Mouse (Mus musculus): ENCODE measurements at regions not wholly inside any gene's neighbourhood (a gene's known extent, or its start where the extent isn't known, plus 50 kb on each side); places are given as distances from the start of the nearest gene placed in this dataset.
A peak's percentile ranks its signal among the peaks of the same experiment; 100 is the strongest.

DNA sequence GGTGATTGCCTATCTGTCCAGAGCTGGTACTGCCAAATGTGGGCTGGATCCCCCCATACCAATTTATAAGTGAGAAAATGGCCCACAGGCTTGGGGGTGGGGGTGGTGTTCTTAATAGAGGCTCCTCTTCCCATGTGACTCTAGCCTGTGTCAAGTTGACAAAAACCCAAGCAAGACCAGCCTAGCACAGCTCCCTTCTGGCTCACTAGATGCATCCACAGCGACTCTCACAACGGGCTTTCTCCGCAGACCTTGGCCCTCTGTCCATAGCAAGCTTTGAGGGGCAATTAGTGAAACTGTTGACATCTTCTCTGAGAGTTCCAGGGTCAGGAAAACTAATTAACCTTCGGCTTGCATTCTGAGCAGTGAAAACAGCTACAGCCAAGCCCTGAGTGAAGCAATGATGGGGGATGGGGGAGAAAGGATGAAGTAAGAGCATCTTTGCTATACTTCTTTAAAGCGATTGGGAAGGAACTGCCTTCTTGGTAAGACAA, 281.3 kb downstream of the Cdh26 start:
- no peak for DNase-seq (ENCODE audit: low spot score in 2 of 2)

DNA sequence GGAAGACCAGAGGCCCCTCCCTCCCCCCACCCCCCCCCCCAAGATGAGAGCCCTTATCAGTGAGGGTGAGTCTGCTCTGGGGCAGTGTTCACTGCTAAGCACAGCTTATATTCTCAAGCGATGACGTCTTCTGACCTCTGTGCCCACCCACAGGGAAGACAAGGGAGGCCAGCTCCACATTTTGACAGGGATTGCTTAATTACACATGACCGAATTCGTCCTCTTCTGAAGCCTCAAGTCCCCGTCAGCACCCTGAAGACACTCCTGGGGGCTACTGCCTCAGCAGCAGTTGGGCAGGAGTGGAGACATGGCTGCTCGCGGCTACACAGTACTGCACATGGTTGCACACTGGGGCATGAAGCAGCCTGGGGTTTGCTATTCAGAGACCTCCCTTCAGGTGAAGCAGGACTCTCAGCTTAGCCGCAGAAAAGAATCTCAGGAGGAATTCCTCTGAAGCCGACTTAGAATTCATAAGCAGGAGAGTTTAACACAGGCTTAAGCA, 282.1 kb downstream of the Cdh26 start:
- DNase-seq (ENCODE audit: low spot score in 2 of 2) = no peak

DNA sequence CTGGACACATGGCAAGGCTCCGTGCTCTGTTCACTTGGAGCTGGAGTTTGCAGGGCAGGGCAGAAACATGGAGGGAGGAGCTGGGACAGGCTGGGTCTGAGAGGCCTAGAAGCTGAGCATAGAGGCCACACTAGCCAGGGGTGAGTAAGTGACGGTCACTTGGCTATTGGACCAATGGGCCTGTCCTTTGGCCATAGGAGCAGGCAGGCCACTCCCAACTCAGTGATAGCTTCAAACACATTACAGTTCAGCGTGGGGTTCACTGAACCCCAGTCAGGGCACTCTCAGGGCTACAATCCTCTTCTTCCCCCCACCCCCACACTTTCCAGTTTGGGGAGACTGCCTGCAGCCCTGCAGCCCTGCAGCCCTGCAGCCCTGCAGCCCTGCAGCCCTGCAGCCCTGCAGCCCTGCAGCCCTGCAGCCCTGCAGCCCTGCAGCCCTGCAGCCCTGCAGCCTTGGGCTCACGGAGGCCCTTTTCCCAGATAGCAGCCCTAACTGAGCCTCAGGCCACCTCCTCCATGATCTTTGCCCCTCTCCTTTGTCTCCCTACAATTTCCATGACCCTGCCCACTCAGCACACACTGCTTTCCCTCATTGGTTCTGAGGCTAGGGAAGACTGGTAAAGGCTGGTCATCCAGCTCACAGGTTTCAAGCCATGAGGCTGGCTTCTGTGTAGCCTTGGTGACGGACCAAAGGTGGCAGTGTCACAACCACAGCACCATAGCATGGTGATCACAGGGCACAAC, 285.3 kb downstream of the Cdh26 start:
- no peak for DNase-seq (ENCODE audit: low spot score in 2 of 2)

GRCm38 (mm10) chr2:178718048-178718447, 287.7 kb downstream of the Cdh26 start:
- no peak for DNase-seq (ENCODE audit: low spot score in 2 of 2)

- no peak for DNase-seq (ENCODE audit: low spot score in 2 of 2)
Measured at GRCm38 (mm10) chr2:178723455-178723854, 293.1 kb downstream of the Cdh26 start.

DNA sequence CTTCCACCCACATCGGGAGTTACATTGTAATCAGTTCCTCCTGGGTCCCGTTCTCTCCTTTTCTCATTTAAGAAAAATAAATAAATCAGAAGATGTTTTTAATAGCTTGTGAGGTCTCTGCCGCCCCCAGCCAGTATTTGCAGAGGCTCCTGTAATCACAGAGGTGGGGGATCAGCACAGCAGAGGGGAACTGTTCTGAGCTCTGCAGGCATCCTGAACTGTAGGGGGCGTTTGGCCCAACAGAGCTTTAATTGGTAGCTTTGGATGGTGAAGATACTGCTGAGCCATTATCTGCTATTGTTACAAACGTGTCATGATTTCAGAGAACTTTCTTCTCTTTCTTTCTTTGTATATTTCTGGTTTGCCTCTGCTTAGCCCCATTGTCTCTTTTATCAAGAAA, 293.9 kb downstream of the Cdh26 start:
- no peak for DNase-seq (ENCODE audit: low spot score in 2 of 2)

DNA sequence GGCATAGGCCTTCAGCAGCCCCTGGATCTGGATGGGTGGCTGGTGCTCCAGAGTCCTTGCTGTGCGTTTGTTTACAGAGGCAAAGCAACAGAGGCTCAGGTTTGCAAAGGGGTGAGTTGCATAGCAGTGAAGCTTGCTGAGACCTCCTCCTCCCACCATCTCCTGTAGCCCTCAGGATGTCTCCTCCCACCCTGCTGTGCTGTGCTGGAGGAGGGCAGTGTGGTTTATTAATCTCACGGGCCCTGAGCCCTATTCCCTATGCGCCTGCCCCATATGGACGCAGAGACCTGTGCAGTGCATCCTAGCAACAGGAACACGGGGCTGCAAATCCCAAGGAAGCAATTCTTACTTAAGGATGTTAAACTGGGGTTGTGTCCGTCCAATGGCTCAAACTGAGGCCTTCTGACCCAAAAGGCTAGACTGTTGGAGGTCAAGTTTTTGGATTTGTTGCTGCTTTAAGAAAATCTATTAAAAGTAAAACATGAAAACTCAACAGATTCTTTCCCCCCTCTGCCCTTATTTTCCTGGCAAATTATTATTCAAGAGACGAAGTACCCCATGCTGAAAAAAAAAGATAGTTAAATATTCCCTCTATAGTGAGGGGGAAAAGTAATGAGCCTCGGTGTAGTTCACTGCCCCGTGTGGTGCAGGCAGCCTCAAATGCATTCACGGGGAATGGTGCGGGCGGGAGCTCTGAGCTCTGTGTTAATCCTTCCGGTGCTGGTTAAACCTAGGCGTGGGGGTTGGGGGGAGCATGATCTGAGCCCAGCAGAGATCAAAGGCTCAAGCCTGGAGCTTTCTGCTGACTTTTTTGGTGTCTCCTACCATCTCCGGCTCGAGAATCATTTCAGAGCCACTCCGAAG, 297.8 kb downstream of the Cdh26 start:
- no peak for DNase-seq (ENCODE audit: low spot score in 2 of 2)

DNA sequence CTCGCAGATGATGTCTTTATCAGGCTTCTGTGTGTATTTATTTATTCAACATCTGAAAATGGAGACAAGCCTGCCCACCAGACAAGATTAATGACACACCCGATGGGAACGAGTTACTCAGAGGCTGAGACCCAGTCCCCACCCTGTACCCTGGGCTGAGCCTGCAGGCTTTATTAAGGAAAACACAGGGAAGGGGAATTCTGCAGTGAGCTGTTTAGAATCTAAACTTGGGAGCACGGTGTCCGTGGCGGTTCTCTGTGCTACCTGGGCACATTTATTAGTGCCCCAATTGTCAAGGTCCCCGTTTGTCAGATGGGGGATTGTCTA, 298.4 kb downstream of the Cdh26 start:
- DNase-seq (ENCODE audit: low spot score in 2 of 2) = no peak

- DNase-seq (ENCODE audit: low spot score in 2 of 2) = no peak
Measured at GRCm38 (mm10) chr2:178735099-178735498, 304.8 kb downstream of the Cdh26 start.

- no peak for DNase-seq (ENCODE audit: low spot score in 2 of 2)
Measured at GRCm38 (mm10) chr2:178744617-178745016, 314.3 kb downstream of the Cdh26 start.

GRCm38 (mm10) chr2:178745296-178746015, 315.1 kb downstream of the Cdh26 start:
- no peak for DNase-seq (ENCODE audit: low spot score in 2 of 2)

DNA sequence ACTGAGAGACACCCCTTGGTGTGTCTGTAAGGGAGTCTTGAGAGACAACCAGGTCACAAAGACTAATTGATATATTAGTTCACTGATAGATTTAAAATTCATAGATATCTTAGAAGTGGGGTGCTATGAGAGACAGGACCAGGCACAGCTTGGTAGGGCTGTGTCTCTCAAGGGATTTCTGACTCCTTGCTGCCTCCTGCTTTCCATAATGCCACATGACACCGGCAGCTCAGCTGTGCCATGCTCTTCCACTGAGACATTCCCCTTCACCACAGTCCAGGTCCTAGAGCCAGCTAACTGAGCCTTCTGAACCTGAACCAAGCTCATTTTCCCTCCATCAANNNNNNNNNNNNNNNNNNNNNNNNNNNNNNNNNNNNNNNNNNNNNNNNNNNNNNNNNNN, 320.9 kb downstream of the Cdh26 start:
- no peak for DNase-seq (ENCODE audit: low spot score in 2 of 2)

DNA sequence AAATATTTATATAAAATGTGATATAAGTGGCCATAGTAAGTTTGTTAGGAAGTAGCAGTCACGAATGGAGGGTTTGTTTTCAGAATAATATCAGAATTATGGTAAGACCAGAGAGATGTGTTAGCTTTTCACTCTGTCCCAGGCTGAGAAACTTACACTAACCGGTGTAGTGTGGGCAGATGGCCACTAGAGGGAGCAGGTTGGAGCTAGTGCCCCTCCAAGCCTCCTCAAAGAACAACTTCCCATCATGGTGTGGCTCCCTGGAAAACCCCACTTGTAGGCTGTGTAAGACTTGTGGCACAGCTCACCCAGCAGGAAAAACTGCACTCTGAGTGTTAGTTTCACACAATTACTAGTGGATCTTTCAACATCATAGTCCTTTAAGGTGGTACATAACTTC, 328.0 kb downstream of the Cdh26 start:
- peak; percentile 15 to 22 for DNase-seq (ENCODE audit: low spot score in 2 of 2)

DNA sequence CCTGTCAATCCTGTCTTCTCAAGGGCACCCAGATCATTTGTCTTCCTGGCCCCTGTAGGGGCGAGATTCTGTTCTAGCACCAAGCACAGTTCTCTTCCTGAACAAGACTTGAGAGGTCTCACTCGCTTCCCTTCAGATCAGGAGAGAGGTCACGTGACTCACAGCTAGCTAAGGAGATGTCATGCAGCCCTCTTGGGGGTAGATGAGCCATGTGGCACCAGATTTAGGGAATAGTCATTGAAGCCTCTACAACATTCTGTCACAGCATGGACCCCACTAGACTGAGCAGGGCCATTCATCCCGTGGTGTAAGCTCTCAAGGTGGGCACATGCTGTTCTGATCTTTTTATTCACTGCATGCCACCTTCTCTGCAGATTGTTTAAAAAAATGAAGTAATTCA, 338.2 kb downstream of the Cdh26 start:
- no peak for DNase-seq (ENCODE audit: low spot score in 2 of 2)

DNA sequence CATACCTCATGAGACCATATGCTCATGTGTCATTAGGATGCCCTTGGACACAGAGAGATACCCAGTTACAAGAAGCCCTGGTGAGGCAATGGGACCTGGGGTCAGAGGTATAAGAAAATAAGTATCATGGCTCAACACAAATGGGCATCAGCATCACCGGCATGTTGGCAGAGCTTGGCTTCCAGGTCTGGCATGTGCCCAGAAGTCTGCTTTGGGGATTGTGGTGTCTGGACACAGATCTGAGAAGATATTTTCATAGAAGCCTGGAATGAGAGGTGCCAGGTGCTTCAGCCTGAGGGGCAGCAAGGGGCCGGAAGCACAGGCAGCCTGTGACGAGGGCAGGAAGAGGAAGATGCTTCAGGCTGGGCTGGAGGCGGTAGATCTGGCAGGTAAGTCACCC, 338.7 kb downstream of the Cdh26 start:
- DNase-seq (ENCODE audit: low spot score in 2 of 2) = no peak

DNA sequence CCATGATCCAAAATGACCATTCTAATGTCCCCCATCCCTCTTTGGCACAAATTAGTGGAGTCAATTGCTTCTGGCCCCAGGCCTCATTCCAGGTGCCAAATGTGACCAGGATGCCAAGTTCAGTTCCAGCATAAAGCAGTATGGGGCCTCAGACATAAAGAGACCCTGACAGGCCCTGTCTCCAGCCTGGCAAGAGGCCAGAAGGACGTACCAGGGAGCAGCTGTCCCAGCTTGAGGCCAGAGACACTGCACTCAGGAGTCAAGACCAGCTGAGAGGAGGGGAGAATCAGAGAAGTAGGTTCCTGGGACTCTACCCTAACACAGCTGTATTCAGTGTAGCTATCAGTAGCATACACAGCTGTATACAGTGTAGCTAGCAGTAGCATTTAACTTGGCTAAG, 341.1 kb downstream of the Cdh26 start:
- no peak for DNase-seq (ENCODE audit: low spot score in 2 of 2)

- DNase-seq (ENCODE audit: low spot score in 2 of 2) = no peak
Measured at GRCm38 (mm10) chr2:178771881-178772280, 341.6 kb downstream of the Cdh26 start.

DNA sequence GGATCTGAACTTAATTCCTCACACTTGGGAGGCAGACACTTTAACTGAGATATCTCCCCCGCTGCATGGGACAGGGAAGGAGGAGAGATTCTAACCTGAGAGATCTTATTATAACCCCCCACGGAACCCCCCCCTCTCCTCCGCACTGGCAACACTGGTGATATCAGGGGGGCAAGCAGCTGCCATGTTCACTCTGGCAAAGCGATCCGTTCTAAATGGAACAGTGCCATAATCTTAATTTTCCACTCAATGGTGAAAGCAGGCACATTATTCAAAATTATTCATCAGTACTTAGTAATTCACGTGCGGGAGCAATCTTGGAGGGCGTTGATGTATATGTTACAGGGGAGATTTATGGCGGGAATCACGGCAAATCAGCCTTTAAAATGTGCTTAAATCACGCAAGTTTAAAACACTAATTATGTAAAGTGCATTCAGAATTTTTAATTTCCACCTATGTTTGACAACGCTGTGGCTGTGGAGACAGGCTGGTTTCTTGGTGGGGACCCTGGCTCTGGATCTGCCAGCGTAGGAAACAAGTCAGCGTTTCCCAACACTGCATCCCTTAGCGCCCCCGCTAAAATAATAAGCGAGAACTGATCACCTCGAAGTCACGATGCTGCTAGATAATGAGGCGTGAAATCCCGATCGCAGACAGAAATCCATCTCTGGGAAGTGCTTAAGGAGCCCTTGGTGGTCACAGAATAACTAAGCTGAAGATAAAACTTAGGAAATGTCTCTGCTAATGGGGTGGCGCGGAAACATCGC, 354.7 kb downstream of the Cdh26 start:
- no peak for DNase-seq (ENCODE audit: low spot score in 2 of 2)

- no peak for DNase-seq (ENCODE audit: low spot score in 2 of 2)
Measured at GRCm38 (mm10) chr2:178785843-178786242, 355.5 kb downstream of the Cdh26 start.

DNA sequence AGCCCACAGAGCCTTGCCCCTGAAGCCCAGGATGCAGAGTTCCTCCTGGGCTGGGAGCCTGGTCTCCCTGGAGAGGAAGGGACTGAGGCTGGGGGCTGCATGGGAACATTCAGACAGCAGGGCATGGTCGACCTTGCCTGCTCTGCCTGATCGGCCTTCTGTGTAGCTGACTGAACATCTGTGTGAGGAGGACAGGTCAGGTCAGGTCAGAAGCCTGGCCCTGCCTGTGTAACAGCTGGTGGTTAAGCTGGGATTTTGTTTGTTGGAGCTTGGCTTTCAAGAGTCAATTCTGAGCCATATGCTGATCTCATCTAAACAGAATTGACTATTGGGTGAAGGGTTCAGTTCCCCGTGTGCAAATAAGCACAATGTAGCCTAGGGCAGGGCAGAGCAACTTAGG, 365.5 kb downstream of the Cdh26 start:
- DNase-seq (ENCODE audit: low spot score in 2 of 2) = no peak

- DNase-seq (ENCODE audit: low spot score in 2 of 2) = no peak
Measured at GRCm38 (mm10) chr2:178801464-178801863, 371.1 kb downstream of the Cdh26 start.

DNA sequence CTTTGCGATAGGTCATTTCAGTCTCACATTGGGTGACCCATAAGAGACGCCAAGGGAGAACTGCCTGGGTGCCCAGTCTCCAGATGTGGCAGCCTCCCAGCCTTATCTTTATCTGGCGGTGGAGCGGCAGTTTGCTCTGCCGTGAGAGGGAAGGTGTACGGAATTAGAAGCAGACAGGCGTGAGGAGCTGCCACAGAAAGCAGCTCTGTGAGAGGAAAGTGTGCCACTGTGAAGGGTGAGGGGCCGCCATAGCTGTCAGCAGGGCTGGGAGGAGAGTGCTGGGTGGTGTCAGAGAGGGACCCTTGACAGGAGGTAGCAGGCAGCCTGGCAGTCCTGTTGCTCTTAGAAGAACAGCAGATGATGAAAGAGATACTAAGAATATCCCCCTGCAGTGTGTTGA, 375.0 kb downstream of the Cdh26 start:
- no peak for DNase-seq (ENCODE audit: low spot score in 2 of 2)
